ENCODE assay signal across 23 mouse cellular contexts in the genomic region with DNA sequence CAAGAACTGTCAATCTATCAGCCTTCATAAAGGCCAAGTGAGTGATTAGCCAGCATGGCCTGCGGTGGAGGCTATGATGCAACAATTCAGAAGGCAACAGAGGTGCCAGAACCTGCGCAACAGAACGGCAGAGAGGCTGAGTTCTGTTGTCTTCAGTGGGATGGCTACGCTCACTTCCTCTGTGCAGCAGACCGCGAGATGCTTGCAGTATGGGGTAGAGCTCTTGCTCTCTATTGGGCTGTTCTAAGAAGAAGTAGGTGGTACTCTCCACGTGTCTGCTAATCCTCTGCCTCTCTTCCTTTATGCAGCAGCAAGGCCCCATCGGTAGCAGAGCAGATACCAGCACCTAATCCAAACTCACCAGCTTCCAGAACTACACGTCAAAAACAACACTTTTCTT. TPM values are rescaled to one million over a fixed set of nuclear protein-coding genes. Genes with fewer than 3 reads are reported as not detected.
A peak's percentile ranks its signal among the peaks of the same experiment; 100 is the strongest.
DNase-seq lines count a peak whose midpoint lies in the region; TF ChIP-seq lines count a peak whose summit lies in the region.
"Had no signal": no experiment of that assay in that cellular context is flagged by ENCODE, and none has a peak within 500 bp of the region (broad histone marks: within the 10 kb centered on the region; RNA-seq: fewer than 3 reads in every experiment).

No protein-coding gene starts in this region.

- H3K79me2 ChIP-seq in CH12.LX (replicated peaks; ENCODE audit: control insufficient read depth, extremely low read depth, insufficient read depth, poor library complexity, severe bottlenecking), result no peaks in the 10 kb centered on the region

- in situ Hi-C loops in CH12.LX (cut with MboI; ENCODE audit: low pct_ligation_motif_present, low pct_unique_long_range_greater_than_20kb, low sequenced_read_pairs), result no loop called here

- 0 out of 2 replicates have a peak overlapping the region, but pooled peaks have one; percentile 4 for H3K27ac ChIP-seq in CH12.LX (ENCODE audit: insufficient read depth, low read depth)
- H3K27ac ChIP-seq: embryonic facial prominence, embryonic 10.5 days; embryonic facial prominence, embryonic 15.5 days; forebrain, embryonic 13.5 days; gastrocnemius, adult 2 months; hindbrain, embryonic 10.5 days; layer of hippocampus, adult 2 months; liver, embryonic 12.5 days; midbrain, embryonic 13.5 days had no signal

- no peak overlapping the region for H3K4me2 ChIP-seq in CH12.LX (ENCODE audit: insufficient read depth, low read depth, poor library complexity, severe bottlenecking)
- H3K4me2 ChIP-seq: embryonic facial prominence, embryonic 15.5 days; forebrain, embryonic 13.5 days; liver, embryonic 12.5 days; midbrain, embryonic 13.5 days had no signal

- TF ChIP-seq EP300 in CH12.LX (IDR thresholded peaks at IDR 0.05; ENCODE audit: low read length), result no peak

- no peak for TF ChIP-seq CTCF in CH12.LX (conservative IDR thresholded peaks at IDR 0.05 in 1 of 2, IDR thresholded peaks at IDR 0.05 in 1 of 2; ENCODE audit: low read depth in 2 of 2, low read length in 2 of 2)

- H3K4me3 ChIP-seq in CH12.LX (replicated peaks in 1 of 3; ENCODE audit: low read depth in 2 of 3, low read length in 2 of 3, poor library complexity in 1 of 3), result no peak overlapping the region
- H3K4me3 ChIP-seq: embryonic facial prominence, embryonic 10.5 days; embryonic facial prominence, embryonic 15.5 days; forebrain, embryonic 13.5 days; gastrocnemius, adult 2 months; hindbrain, embryonic 10.5 days; layer of hippocampus, adult 2 months; liver, embryonic 12.5 days; midbrain, embryonic 13.5 days had no signal

- no peak for TF ChIP-seq RAD21 in CH12.LX (IDR thresholded peaks at IDR 0.05; ENCODE audit: low read depth, low read length)

- no peak overlapping the region for H3K9ac ChIP-seq in CH12.LX (ENCODE audit: insufficient read depth, low read depth)
- H3K9ac ChIP-seq: embryonic facial prominence, embryonic 15.5 days; forebrain, embryonic 13.5 days; liver, embryonic 12.5 days; liver, postnatal 0 days; midbrain, embryonic 13.5 days had no signal

- H3K36me3 ChIP-seq in CH12.LX (replicated peaks in 1 of 2; ENCODE audit: control insufficient read depth in 1 of 2, insufficient read depth in 1 of 2, low read length in 1 of 2), result peaks cover 73 to 91% of the 10 kb centered on the region in 2 experiments
- H3K36me3 ChIP-seq in splenic B cell, adult 2 months (ENCODE audit: control insufficient read depth, insufficient read depth, low read length, poor library complexity, severe bottlenecking), result peaks cover 6% of the 10 kb centered on the region

- no peak for TF ChIP-seq POLR2A in CH12.LX (IDR thresholded peaks at IDR 0.05; ENCODE audit: low read depth, low read length)

- dilution Hi-C loops in CH12.LX (cut with MboI; ENCODE audit: extremely low pct_ligation_motif_present, extremely low pct_unique_long_range_greater_than_20kb, low sequenced_read_pairs), result no loop called here

- H3K27me3 ChIP-seq in CH12.LX (replicated peaks), result no peaks in the 10 kb centered on the region
- H3K27me3 ChIP-seq in splenic B cell, adult 2 months (ENCODE audit: control insufficient read depth, insufficient read depth, low read length, poor library complexity, severe bottlenecking), result no peaks in the 10 kb centered on the region
- H3K27me3 ChIP-seq: embryonic facial prominence, embryonic 15.5 days; forebrain, embryonic 13.5 days; liver, embryonic 12.5 days; midbrain, embryonic 13.5 days had no signal

- no peaks in the 10 kb centered on the region for H3K9me3 ChIP-seq in CH12.LX (replicated peaks; ENCODE audit: low read length)
- H3K9me3 ChIP-seq: embryonic facial prominence, embryonic 10.5 days; embryonic facial prominence, embryonic 15.5 days; forebrain, embryonic 13.5 days; hindbrain, embryonic 10.5 days; liver, embryonic 12.5 days; midbrain, embryonic 13.5 days had no signal

- peaks cover 16 to 71% of the 10 kb centered on the region in 2 experiments for H3K4me1 ChIP-seq in CH12.LX (ENCODE audit: control insufficient read depth in 1 of 2, insufficient read depth in 2 of 2)
- H3K4me1 ChIP-seq: embryonic facial prominence, embryonic 10.5 days; embryonic facial prominence, embryonic 15.5 days; forebrain, embryonic 13.5 days; hindbrain, embryonic 10.5 days; liver, embryonic 12.5 days had no signal

- DNase-seq in A20 (ENCODE audit: low read depth, low spot score) (peak; percentile 59), CH12.LX (ENCODE audit: extremely low read depth) (peak; percentile 68)
- DNase-seq in gonadal fat pad, adult 2 months (ENCODE audit: low read depth), result peak; percentile 26
- peak; percentile 64 for DNase-seq in splenic B cell, adult 2 months (ENCODE audit: low read depth, low spot score)
- DNase-seq in retina, postnatal 1 day, result no peak
- no peak for DNase-seq in thymus, postnatal 0 days (ENCODE audit: low spot score)
- DNase-seq: adrenal gland, postnatal 10 days; cerebellum, adult 11-12 months; cerebellum, postnatal 10 days; gastrocnemius, adult 2 months; heart, postnatal 14 days; kidney, adult 18-20 months; kidney, postnatal 36 days; left cerebral cortex, postnatal 4 days; liver, postnatal 0 days; lung, postnatal 36 days had no signal

TF ChIP-seq in CH12.LX, 34 proteins besides CTCF, POLR2A, EP300 and RAD21:
- no peak for TF ChIP-seq NRF1 (IDR thresholded peaks at IDR 0.05; ENCODE audit: low read depth, low read length)
- no peak for TF ChIP-seq E2F4 (IDR thresholded peaks at IDR 0.05; ENCODE audit: insufficient replicate concordance, low read depth, low read length)
- TF ChIP-seq IRF4 (IDR thresholded peaks at IDR 0.05; ENCODE audit: low read depth, low read length), result no peak
- TF ChIP-seq MEF2A (IDR thresholded peaks at IDR 0.05; ENCODE audit: borderline replicate concordance, low read depth, low read length), result no peak
- TF ChIP-seq RCOR1 (conservative IDR thresholded peaks at IDR 0.05; ENCODE audit: low read depth, low read length), result no peak
- TF ChIP-seq TCF12 (IDR thresholded peaks at IDR 0.05; ENCODE audit: low read depth, low read length), result no peak
- no peak for TF ChIP-seq GABPA (IDR thresholded peaks at IDR 0.05; ENCODE audit: insufficient replicate concordance, low read depth, low read length)
- TF ChIP-seq JUN (IDR thresholded peaks at IDR 0.05; ENCODE audit: insufficient read depth, low read depth, low read length), result no peak
- TF ChIP-seq CHD2 (IDR thresholded peaks at IDR 0.05; ENCODE audit: low read length), result no peak
- no peak for TF ChIP-seq SMC3 (IDR thresholded peaks at IDR 0.05; ENCODE audit: low read depth, low read length)
- TF ChIP-seq KAT2A (IDR thresholded peaks at IDR 0.05; ENCODE audit: insufficient replicate concordance, low read length), result no peak
- no peak for TF ChIP-seq POLR2AphosphoS2 (IDR thresholded peaks at IDR 0.05; ENCODE audit: low read depth, low read length)
- TF ChIP-seq JUND (conservative IDR thresholded peaks at IDR 0.05; ENCODE audit: low read depth, low read length), result no peak
- no peak for TF ChIP-seq MAX (IDR thresholded peaks at IDR 0.05; ENCODE audit: low read length)
- no peak for TF ChIP-seq MAZ (IDR thresholded peaks at IDR 0.05; ENCODE audit: low read depth, low read length)
- no peak for TF ChIP-seq ELF1 (IDR thresholded peaks at IDR 0.05; ENCODE audit: low read depth, low read length)
- TF ChIP-seq USF2 (conservative IDR thresholded peaks at IDR 0.05; ENCODE audit: low read depth, low read length), result no peak
- no peak for TF ChIP-seq HCFC1 (IDR thresholded peaks at IDR 0.05; ENCODE audit: low read depth, low read length)
- TF ChIP-seq USF1 (IDR thresholded peaks at IDR 0.05; ENCODE audit: low read depth, low read length), result no peak

RNA-seq across cellular contexts. Expression of a gene that starts 27.6 kb away (rescaled TPM):
- total RNA-seq in CH12.LX (2012; rRNA removed), result 44.6 and 48.4 TPM in 2 replicates
- 18.4 and 20.2 TPM in 2 replicates for total RNA-seq in CH12.LX (2014; rRNA removed)
- polyA plus RNA-seq in CH12.LX (2012; ENCODE audit: insufficient read length, low read depth), result 37.9 and 46.8 TPM in 2 replicates
- polyA plus RNA-seq in gonadal fat pad, adult 2 months (2012; rRNA removed), result 32.4 and 43.3 TPM in 2 replicates
- polyA plus RNA-seq in thymus, postnatal 0 days (2015; fragmentation: Nextera tagmentation; extraction: Ambion mirVana), result 15.5 and 16.3 TPM in 2 replicates

RNA-seq across cellular contexts. Expression of a gene that starts 27.8 kb away (rescaled TPM):
- total RNA-seq in CH12.LX (2012; rRNA removed), result 2.8 and 4.8 TPM in 2 replicates
- 1.4 and 1.8 TPM in 2 replicates for total RNA-seq in CH12.LX (2014; rRNA removed)
- 2.8 and 3.4 TPM in 2 replicates for polyA plus RNA-seq in CH12.LX (2012; ENCODE audit: insufficient read length, low read depth)
- 14.9 and 15.9 TPM in 2 replicates for polyA plus RNA-seq in gonadal fat pad, adult 2 months (2012; rRNA removed)
- 4.0 and 4.1 TPM in 2 replicates for polyA plus RNA-seq in thymus, postnatal 0 days (2015; fragmentation: Nextera tagmentation; extraction: Ambion mirVana)

Comparison
In these comparisons a context has a peak if more than half of its experiments do, and no peak if none do; other contexts are left out.
1. DNase-seq: peak in A20 (single experiment), CH12.LX (single experiment), gonadal fat pad, adult 2 months (single experiment) and splenic B cell, adult 2 months (single experiment); none in retina, postnatal 1 day (single experiment) and thymus, postnatal 0 days (single experiment).